Mouse (Mus musculus): Measurements from ENCODE around the gene Cmss1. TPM values are rescaled to one million over a fixed set of nuclear protein-coding genes. Genes with fewer than 3 reads are reported as not detected.

Gene Cmss1
- total RNA-seq, 2 experiments from 2014 or later: 27.5 to 28.7 TPM

- DNase-seq: no peak
Observed at GRCm38 (mm10) chr16:57292296-57292695, 314.4 kb downstream of the Cmss1 start.

GRCm38 (mm10) chr16:57291696-57292095 lies 315.0 kb downstream of the Cmss1 start:
- DNase-seq: no peak

- DNase-seq: no peak
Observed at GRCm38 (mm10) chr16:57281417-57281816, 325.2 kb downstream of the Cmss1 start.

GRCm38 (mm10) chr16:57280221-57281217 lies 326.1 kb downstream of the Cmss1 start:
- no peak for DNase-seq

GRCm38 (mm10) chr16:57278976-57279626 lies 327.6 kb downstream of the Cmss1 start:
- no peak for DNase-seq

- no peak for DNase-seq
Observed at GRCm38 (mm10) chr16:57269751-57270150, 336.9 kb downstream of the Cmss1 start.

GRCm38 (mm10) chr16:57268058-57268841 lies 338.4 kb downstream of the Cmss1 start:
- no peak for DNase-seq

GRCm38 (mm10) chr16:57267068-57267467 lies 339.6 kb downstream of the Cmss1 start:
- no peak for DNase-seq

- no peak for DNase-seq
Observed at GRCm38 (mm10) chr16:57260152-57260551, 346.5 kb downstream of the Cmss1 start.

GRCm38 (mm10) chr16:57259356-57260083 lies 347.1 kb downstream of the Cmss1 start:
- DNase-seq: no peak

Other genes starting within 250 kb of the Cmss1 start
- gene Col8a1, start 147.9 kb upstream of the Cmss1 start, total RNA-seq (2021): 1 to 10 TPM; 6.3 to 9.1 TPM